Mouse (Mus musculus) thymus, postnatal 4 days (tissue): ENCODE measurements at regions not wholly inside any gene's neighbourhood (a gene's known extent, or its start where the extent isn't known, plus 50 kb on each side); places are given as distances from the start of the nearest gene placed in this dataset.

Source experiments
- DNase-seq: peaks from one replicate; pipeline ENCODE4 v3.0.0; 2021

- no peak for DNase-seq
Measured at GRCm38 (mm10) chr5:118354127-118354526, 109.1 kb downstream of the 2410131K14Rik start.

- DNase-seq: no peak
Measured at GRCm38 (mm10) chr5:118354871-118355270, 109.8 kb downstream of the 2410131K14Rik start.

GRCm38 (mm10) chr5:118355287-118355686 is 110.3 kb downstream of the 2410131K14Rik start:
- no peak for DNase-seq

- no peak for DNase-seq
Measured at GRCm38 (mm10) chr5:118355691-118356337, 110.8 kb downstream of the 2410131K14Rik start.

- peak; percentile 71 for DNase-seq
Measured at GRCm38 (mm10) chr5:118359646-118360373, 114.8 kb downstream of the 2410131K14Rik start.

GRCm38 (mm10) chr5:118360374-118361064 is 115.5 kb downstream of the 2410131K14Rik start:
- peak; percentile 62 for DNase-seq

GRCm38 (mm10) chr5:118361133-118361852 is 116.3 kb downstream of the 2410131K14Rik start:
- peak; percentile 41 for DNase-seq

- peak; percentile 41 for DNase-seq
Measured at GRCm38 (mm10) chr5:118361853-118362406, 116.9 kb downstream of the 2410131K14Rik start.

- no peak for DNase-seq
Measured at GRCm38 (mm10) chr5:118362738-118363137, 117.7 kb downstream of the 2410131K14Rik start.

- no peak for DNase-seq
Measured at GRCm38 (mm10) chr5:118363154-118363553, 118.1 kb downstream of the 2410131K14Rik start.

- DNase-seq: no peak
Measured at GRCm38 (mm10) chr5:118364646-118365045, 119.6 kb downstream of the 2410131K14Rik start.

GRCm38 (mm10) chr5:118365196-118365595 is 120.2 kb downstream of the 2410131K14Rik start:
- no peak for DNase-seq

- DNase-seq: no peak
Measured at GRCm38 (mm10) chr5:118365651-118366050, 120.6 kb downstream of the 2410131K14Rik start.

- DNase-seq: no peak
Measured at GRCm38 (mm10) chr5:118367047-118367446, 122.0 kb downstream of the 2410131K14Rik start.

GRCm38 (mm10) chr5:118373581-118373981 is 128.6 kb downstream of the 2410131K14Rik start:
- DNase-seq: no peak

GRCm38 (mm10) chr5:118374968-118375367 is 129.9 kb downstream of the 2410131K14Rik start:
- DNase-seq: no peak

GRCm38 (mm10) chr5:118375916-118376315 is 130.9 kb downstream of the 2410131K14Rik start:
- DNase-seq: no peak

- DNase-seq: no peak
Measured at GRCm38 (mm10) chr5:118376478-118376877, 131.5 kb downstream of the 2410131K14Rik start.

GRCm38 (mm10) chr5:118377402-118377848 is 132.4 kb downstream of the 2410131K14Rik start:
- no peak for DNase-seq

GRCm38 (mm10) chr5:118379245-118380051 is 134.4 kb downstream of the 2410131K14Rik start:
- no peak for DNase-seq

GRCm38 (mm10) chr5:118380052-118380421 is 135.0 kb downstream of the 2410131K14Rik start:
- DNase-seq: no peak
